Mouse (Mus musculus) gastrocnemius, adult 8-10 months (tissue): ENCODE results near the gene 4930455H04Rik. TPM values are rescaled to one million over a fixed set of nuclear protein-coding genes. Genes with fewer than 3 reads are reported as not detected.

Experiments
- total RNA-seq, 4 experiments: library from RNA; stranded (reverse); gene quantifications; 2 replicates each; pipeline ENCODE4 v1.2.4; 2022

Gene 4930455H04Rik
- total RNA-seq, 4 experiments from 2014 or later, result 0.31 TPM; not detected in 3

Other genes starting within 250 kb of the 4930455H04Rik start
- gene Agl, start 160.1 kb upstream of the 4930455H04Rik start, total RNA-seq, result 100 to 1,000 TPM; 785 to 946 (median 837) TPM
- 1 to 10 TPM; 1.9 to 4.5 (median 3.0) TPM for gene Frrs1, start 108.8 kb upstream of the 4930455H04Rik start, total RNA-seq
- gene Palmd, start 720 bp downstream of the 4930455H04Rik start, total RNA-seq, result 10 to 100 TPM; 15.3 to 24.1 (median 20.2) TPM